Mouse (Mus musculus) urinary bladder, adult 2 months (tissue): ENCODE results near the gene Esr1. TPM values are rescaled to one million over a fixed set of nuclear protein-coding genes. Genes with fewer than 3 reads are reported as not detected.
"Not testable (repeated sequence)": the region's sequence is repeated elsewhere in the genome, so short reads cannot be mapped to it uniquely, and the experiment has no call there.

ENCODE experiments used
- DNase-seq: peaks from one replicate; pipeline ENCODE4 v3.0.0; 2022; ENCODE audit warnings: low spot score
- polyA plus RNA-seq: library from polyadenylated mRNA; depleted of rRNA; stranded (reverse); fragments of >200 nt; gene quantifications from 2 replicates; pipeline ENCODE4 v1.2.3, GENCODE M21; 2012

The Esr1 gene
- polyA plus RNA-seq, 1 experiment, result 3.7 TPM

GRCm38 (mm10) chr10:4694336-4694865 lies 83.0 kb downstream of the Esr1 start:
- no peak for DNase-seq

- DNase-seq, result peak; percentile 26
Measured at GRCm38 (mm10) chr10:4709915-4710314, 98.5 kb downstream of the Esr1 start.

- no peak for DNase-seq
Measured at GRCm38 (mm10) chr10:4711434-4711833, 100.0 kb downstream of the Esr1 start.

- DNase-seq, result peak; percentile 39
Measured at GRCm38 (mm10) chr10:4712061-4712908, 100.9 kb downstream of the Esr1 start.

- no peak for DNase-seq
Measured at GRCm38 (mm10) chr10:4713398-4713797, 102.0 kb downstream of the Esr1 start.

GRCm38 (mm10) chr10:4724851-4725250 lies 113.5 kb downstream of the Esr1 start:
- no peak for DNase-seq

- no peak for DNase-seq
Measured at GRCm38 (mm10) chr10:4726141-4726540, 114.7 kb downstream of the Esr1 start.

GRCm38 (mm10) chr10:4732328-4732727 lies 120.9 kb downstream of the Esr1 start:
- DNase-seq, result no peak

- no peak for DNase-seq
Measured at GRCm38 (mm10) chr10:4733987-4734386, 122.6 kb downstream of the Esr1 start.

- DNase-seq, result no peak
Measured at GRCm38 (mm10) chr10:4734942-4735341, 123.5 kb downstream of the Esr1 start.

- DNase-seq, result no peak
Measured at GRCm38 (mm10) chr10:4738311-4738710, 126.9 kb downstream of the Esr1 start.

GRCm38 (mm10) chr10:4751091-4751490 lies 139.7 kb downstream of the Esr1 start:
- not testable (repeated sequence) for DNase-seq

GRCm38 (mm10) chr10:4752977-4753376 lies 141.6 kb downstream of the Esr1 start:
- DNase-seq, result no peak

GRCm38 (mm10) chr10:4775541-4775940 lies 164.1 kb downstream of the Esr1 start:
- no peak for DNase-seq

- DNase-seq, result no peak
Measured at GRCm38 (mm10) chr10:4776007-4776713, 164.8 kb downstream of the Esr1 start.

GRCm38 (mm10) chr10:4776714-4777090 lies 165.3 kb downstream of the Esr1 start:
- DNase-seq, result no peak

GRCm38 (mm10) chr10:4777996-4778395 lies 166.6 kb downstream of the Esr1 start:
- no peak for DNase-seq

- no peak for DNase-seq
Measured at GRCm38 (mm10) chr10:4780926-4781325, 169.5 kb downstream of the Esr1 start.

- DNase-seq, result no peak
Measured at GRCm38 (mm10) chr10:4787003-4787628, 175.7 kb downstream of the Esr1 start.

GRCm38 (mm10) chr10:4798268-4798808 lies 186.9 kb downstream of the Esr1 start:
- DNase-seq, result no peak

- DNase-seq, result no peak
Measured at GRCm38 (mm10) chr10:4824366-4824765, 213.0 kb downstream of the Esr1 start.

GRCm38 (mm10) chr10:4830592-4830991 lies 219.2 kb downstream of the Esr1 start:
- no peak for DNase-seq
